Mouse (Mus musculus): ENCODE data around the gene Rab9.

DNA sequence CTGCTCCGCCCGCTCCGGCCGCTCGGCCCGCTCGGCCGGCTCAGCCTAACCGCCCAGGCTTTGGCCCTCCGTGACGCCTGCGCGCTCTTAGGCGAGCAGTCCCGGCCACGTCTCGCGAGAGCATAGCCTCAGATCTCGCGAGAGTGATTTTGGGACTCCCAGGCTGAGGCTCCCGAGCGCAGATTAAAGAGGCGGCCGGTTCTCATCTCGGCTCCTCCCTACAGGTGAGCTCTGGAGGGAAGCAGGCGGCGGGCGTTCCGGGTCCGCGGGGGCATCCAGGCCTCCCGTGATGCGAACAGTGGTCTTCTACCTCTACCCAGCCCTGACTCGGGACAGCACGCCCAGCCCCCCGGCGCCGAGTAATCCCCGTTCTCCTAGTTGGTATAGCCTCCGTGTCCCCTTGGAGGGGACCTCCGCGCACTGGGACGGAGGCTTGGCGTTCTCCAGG is 39.0 kb downstream of the Rab9 start, which contains the start of gene Ofd1:
- TF ChIP-seq CTCF (IDR thresholded peaks at IDR 0.05; ENCODE audit: insufficient read depth, low read depth, low read length) (no peak), POLR2A (IDR thresholded peaks at IDR 0.05; ENCODE audit: insufficient read depth, low read depth, low read length) (peak; percentile 79)

Data from olfactory bulb, adult 2 months (tissue).